Comparison of ENCODE assay signal across 11 mouse cellular contexts in the genomic region with DNA sequence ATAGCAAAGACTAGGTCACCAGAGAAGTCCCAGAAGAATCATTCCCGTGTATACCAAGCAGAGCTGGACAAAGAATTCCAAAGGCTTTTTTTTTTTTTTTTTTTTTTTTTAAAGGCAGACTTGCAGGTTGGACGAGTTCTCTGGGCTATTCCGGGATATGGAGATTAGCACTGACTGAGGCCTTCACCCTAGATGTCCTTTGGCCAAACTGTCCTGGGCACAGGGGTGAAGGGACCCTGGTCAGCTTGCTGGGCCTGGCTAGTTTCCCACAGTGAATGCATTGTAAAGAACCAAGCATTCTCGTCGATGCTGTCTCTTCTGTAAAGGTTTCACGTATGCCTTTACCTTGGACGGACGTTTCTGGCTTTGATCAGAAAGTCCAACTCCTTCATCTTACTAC.
A peak's percentile ranks its signal among the peaks of the same experiment; 100 is the strongest.
DNase-seq lines count a peak whose midpoint lies in the region; ATAC-seq and TF ChIP-seq lines count a peak whose summit lies in the region.
"Had no signal": no experiment of that assay in that cellular context is flagged by ENCODE, and none has a peak within 500 bp of the region (broad histone marks: within the 10 kb centered on the region; RNA-seq: fewer than 3 reads in every experiment).

No protein-coding gene starts in this region.

- ATAC-seq in heart, embryonic 11.5 days (replicated peaks; ENCODE audit: insufficient number of reproducible peaks, low FRiP score, low TSS enrichment) = no peak
- ATAC-seq in stomach, postnatal 0 days (ENCODE audit: low FRiP score, low TSS enrichment) = no peak
- ATAC-seq in intestine, postnatal 0 days = no peak
- ATAC-seq: forebrain, embryonic 14.5 days had no signal

- no peak overlapping the region for H3K4me3 ChIP-seq in heart, embryonic 11.5 days (ENCODE audit: low read depth, low read length)
- H3K4me3 ChIP-seq in spleen, adult 2 months (ENCODE audit: extremely low read depth, insufficient read depth, insufficient read length) = no peak overlapping the region
- H3K4me3 ChIP-seq in stomach, postnatal 0 days (ENCODE audit: low read depth, low read length) = no peak overlapping the region
- no peak overlapping the region for H3K4me3 ChIP-seq in intestine, postnatal 0 days (ENCODE audit: low read depth, low read length)
- H3K4me3 ChIP-seq: limb, embryonic 15.5 days; myocyte had no signal

- WGBS in heart, embryonic 11.5 days (ENCODE audit: insufficient replicate concordance) = 60% methylated on average over 8 of the region's 8 CpGs
- whole genome bisulfite sequencing in spleen, adult 2 months = 80% methylated on average over 8 of the region's 8 CpGs
- WGBS in stomach, postnatal 0 days = 58% methylated on average over 8 of the region's 8 CpGs
- 60% methylated on average over 8 of the region's 8 CpGs for whole genome bisulfite sequencing in intestine, postnatal 0 days

- TF ChIP-seq CTCF in spleen, adult 2 months (IDR thresholded peaks at IDR 0.05; ENCODE audit: extremely low read depth, insufficient read depth, insufficient read length, insufficient replicate concordance) = no peak
- no peak for TF ChIP-seq CTCF in stomach, postnatal 0 days (IDR thresholded peaks at IDR 0.05; ENCODE audit: low read depth)
- TF ChIP-seq CTCF in intestine, postnatal 0 days (IDR thresholded peaks at IDR 0.05; ENCODE audit: low read depth) = no peak

- DNase-seq in heart, postnatal 10 days = peak; percentile 57 to 60
- no peak for DNase-seq in spleen, adult 2 months (ENCODE audit: low read depth in 1 of 2, low spot score in 2 of 2)
- no peak for DNase-seq in spleen, postnatal 14 days (ENCODE audit: low spot score in 2 of 2)
- DNase-seq in kidney, postnatal 10 days = peak; percentile 33
- DNase-seq in stomach, postnatal 0 days (ENCODE audit: low spot score) = peak; percentile 29
- DNase-seq in cerebellum, adult 9-11 months = no peak

- TF ChIP-seq POLR2A in spleen, adult 2 months (IDR thresholded peaks at IDR 0.05; ENCODE audit: low read depth, low read length) = no peak

- H3K9ac ChIP-seq in heart, embryonic 11.5 days (ENCODE audit: low read depth, low read length) = no peak overlapping the region
- H3K9ac ChIP-seq in stomach, postnatal 0 days (ENCODE audit: low read length) = no peak overlapping the region
- no peak overlapping the region for H3K9ac ChIP-seq in intestine, postnatal 0 days (ENCODE audit: low read depth, low read length)
- H3K9ac ChIP-seq: limb, embryonic 15.5 days had no signal

- no peak overlapping the region for H3K4me2 ChIP-seq in heart, embryonic 11.5 days
- H3K4me2 ChIP-seq in stomach, postnatal 0 days (replicated peaks; ENCODE audit: low read depth) = no peak overlapping the region
- H3K4me2 ChIP-seq in intestine, postnatal 0 days (replicated peaks; ENCODE audit: low read depth) = no peak overlapping the region
- H3K4me2 ChIP-seq: limb, embryonic 15.5 days had no signal

- no peaks in the 10 kb centered on the region for H3K36me3 ChIP-seq in heart, embryonic 11.5 days (ENCODE audit: control insufficient read depth, insufficient read depth, low read length)
- H3K36me3 ChIP-seq in spleen, adult 2 months (ENCODE audit: control insufficient read depth, insufficient read depth, low read length) = no peaks in the 10 kb centered on the region
- H3K36me3 ChIP-seq in stomach, postnatal 0 days (ENCODE audit: control insufficient read depth, insufficient read depth, low read length) = no peaks in the 10 kb centered on the region
- no peaks in the 10 kb centered on the region for H3K36me3 ChIP-seq in intestine, postnatal 0 days (ENCODE audit: control insufficient read depth, insufficient read depth)
- H3K36me3 ChIP-seq: limb, embryonic 15.5 days had no signal

- intact Hi-C loops in heart, postnatal 10 days (cut with DNase I) = loop anchor here (5.0 kb wide), 3 partner anchors 70 to 260 kb away; partner anchors contain the start of gene Map3k1

- H3K27me3 ChIP-seq in heart, embryonic 11.5 days (ENCODE audit: control insufficient read depth, insufficient read depth, low read length) = no peaks in the 10 kb centered on the region
- H3K27me3 ChIP-seq in spleen, adult 2 months (ENCODE audit: control insufficient read depth, insufficient read depth, low read length) = no peaks in the 10 kb centered on the region
- H3K27me3 ChIP-seq in stomach, postnatal 0 days (ENCODE audit: control insufficient read depth, insufficient read depth, low read length) = no peaks in the 10 kb centered on the region
- no peaks in the 10 kb centered on the region for H3K27me3 ChIP-seq in intestine, postnatal 0 days (replicated peaks; ENCODE audit: control insufficient read depth, insufficient read depth, low read length)
- H3K27me3 ChIP-seq: limb, embryonic 15.5 days had no signal

- no peak for TF ChIP-seq EP300 in stomach, postnatal 0 days (optimal IDR thresholded peaks at IDR 0.05)

- no peak overlapping the region for H3K27ac ChIP-seq in heart, embryonic 11.5 days (ENCODE audit: low read depth, low read length)
- peak overlapping the region; percentile 94 for H3K27ac ChIP-seq in spleen, adult 2 months (ENCODE audit: insufficient read depth, low read length)
- H3K27ac ChIP-seq in stomach, postnatal 0 days (replicated peaks) = peak overlapping the region; percentile 56; the same call in 1 of the 2 replicates
- no peak overlapping the region for H3K27ac ChIP-seq in intestine, postnatal 0 days (ENCODE audit: low read depth, low read length)
- H3K27ac ChIP-seq: limb, embryonic 15.5 days had no signal

- no peaks in the 10 kb centered on the region for H3K9me3 ChIP-seq in heart, embryonic 11.5 days (replicated peaks; ENCODE audit: control insufficient read depth, low read length)
- H3K9me3 ChIP-seq in stomach, postnatal 0 days (ENCODE audit: control insufficient read depth, low read length) = no peaks in the 10 kb centered on the region
- no peaks in the 10 kb centered on the region for H3K9me3 ChIP-seq in intestine, postnatal 0 days (ENCODE audit: control insufficient read depth)
- H3K9me3 ChIP-seq: limb, embryonic 15.5 days had no signal

- H3K4me1 ChIP-seq in heart, embryonic 11.5 days (ENCODE audit: control insufficient read depth, insufficient read depth, low read length) = peaks cover 13% of the 10 kb centered on the region
- peaks cover 35% of the 10 kb centered on the region for H3K4me1 ChIP-seq in spleen, adult 2 months (ENCODE audit: control insufficient read depth, insufficient read depth, insufficient read length)
- H3K4me1 ChIP-seq in stomach, postnatal 0 days (replicated peaks; ENCODE audit: control insufficient read depth, insufficient read depth) = peaks cover 6% of the 10 kb centered on the region
- H3K4me1 ChIP-seq in intestine, postnatal 0 days (replicated peaks; ENCODE audit: control insufficient read depth, insufficient read depth, low read length) = 0 out of 2 replicates have a peak, but pooled peaks cover 4% of the 10 kb centered on the region

Comparison
In these comparisons a context has a peak if more than half of its experiments do, and no peak if none do; other contexts are left out.
1. DNase-seq: peak in heart, postnatal 10 days (2 of 2), kidney, postnatal 10 days (single experiment) and stomach, postnatal 0 days (single experiment); none in spleen, adult 2 months (0 of 2), spleen, postnatal 14 days (0 of 2) and cerebellum, adult 9-11 months (single experiment).
2. H3K27ac ChIP-seq: peak in spleen, adult 2 months (single experiment) and stomach, postnatal 0 days (single experiment); none in heart, embryonic 11.5 days (single experiment) and intestine, postnatal 0 days (single experiment).